Mouse (Mus musculus) neural tube, embryonic 15.5 days (tissue): ENCODE measurements around the gene Usp36. TPM values are rescaled to one million over a fixed set of nuclear protein-coding genes. Genes with fewer than 3 reads are reported as not detected.

Experiments
- ATAC-seq: fragments of 200-750 bp; cut with Nextera tagmentation; 2 replicates; pipeline ENCODE4 v1.8.0; 2017; ENCODE audit warnings: mild to moderate bottlenecking, moderate TSS enrichment, moderate library complexity; ENCODE audit not compliant: low FRiP score
- H3K27ac ChIP-seq: fragments of 300-500 bp; sonication (generic); replicated peaks from 2 replicates; pipeline ENCODE4 v1.5.1; 2015; ENCODE audit warnings: mild to moderate bottlenecking, inconsistent platforms
- H3K27me3 ChIP-seq: fragments of 300-500 bp; sonication (generic); replicated peaks from 2 replicates; pipeline ENCODE4 v1.6.1; 2015; ENCODE audit warnings: inconsistent platforms
- H3K36me3 ChIP-seq: fragments of 300-500 bp; sonication (generic); 2 replicates; pipeline ENCODE4 v1.6.1; 2015; ENCODE audit warnings: inconsistent platforms
- H3K4me1 ChIP-seq: fragments of 300-500 bp; sonication (generic); 2 replicates; pipeline ENCODE4 v1.6.1; 2015; ENCODE audit warnings: inconsistent platforms
- H3K4me2 ChIP-seq: fragments of 300-500 bp; sonication (generic); 2 replicates; pipeline ENCODE4 v1.6.1; 2015; ENCODE audit warnings: inconsistent platforms, mild to moderate bottlenecking, moderate library complexity
- H3K4me3 ChIP-seq: fragments of 300-500 bp; sonication (generic); replicated peaks from 2 replicates; pipeline ENCODE4 v1.5.1; 2015; ENCODE audit warnings: mild to moderate bottlenecking, inconsistent platforms
- H3K9ac ChIP-seq: fragments of 300-500 bp; sonication (generic); replicated peaks from 2 replicates; pipeline ENCODE4 v1.6.1; 2015; ENCODE audit warnings: mild to moderate bottlenecking, inconsistent platforms
- H3K9me3 ChIP-seq: fragments of 300-500 bp; sonication (generic); replicated peaks from 2 replicates; pipeline ENCODE4 v1.6.1; 2016; ENCODE audit warnings: inconsistent platforms
- WGBS: fragments of 180-500 bp; shearing (Covaris S2); methylation state at CpG from one replicate; pipeline ENCODE4 v1.1.7; 2015; ENCODE audit warnings: mixed read lengths; 5-methylcytosine and 5-hydroxymethylcytosine counted together
- polyA plus RNA-seq: library from polyadenylated mRNA; unstranded; fragments of >200 nt; fragmentation: Nextera tagmentation; extraction: Ambion mirVana; gene quantifications from 2 replicates; pipeline ENCODE4 v1.2.1, GENCODE M21; 2015

Gene Usp36
- polyA plus RNA-seq, 1 experiment from 2014 or later = 19.5 TPM

DNA sequence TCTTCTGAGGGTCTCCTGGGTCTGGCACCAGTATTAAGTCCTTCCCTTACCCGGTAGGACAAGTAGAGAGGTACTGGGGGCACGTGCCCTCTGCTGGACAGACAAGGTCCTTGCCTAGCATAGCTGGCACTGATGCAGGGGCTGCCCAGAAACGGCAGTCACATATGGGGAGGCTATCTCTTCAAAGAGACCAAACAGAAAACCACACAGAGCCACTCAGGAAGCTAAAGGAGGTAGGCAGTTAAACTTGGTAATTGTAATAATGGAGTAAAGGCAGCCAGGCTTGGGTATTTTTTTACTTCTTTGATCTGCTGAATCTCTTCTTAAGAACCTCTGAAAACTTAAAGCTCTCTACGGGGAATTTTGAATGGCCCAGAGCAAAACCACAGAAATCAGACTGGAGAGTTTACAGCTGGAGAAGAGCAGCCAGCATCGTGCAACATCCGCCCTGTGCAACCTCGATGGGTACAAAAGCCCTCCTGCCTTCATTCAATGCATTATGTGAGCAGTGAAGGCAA, 57.7 kb downstream of the Usp36 start:
- no peak overlapping the region for H3K4me3 ChIP-seq
- 0 out of 2 replicates have a peak overlapping the region, but pooled peaks have one; percentile 33 for H3K27ac ChIP-seq
- H3K27me3 ChIP-seq = no peaks in the 10 kb centered on the region
- peaks cover 17% of the 10 kb centered on the region for H3K4me1 ChIP-seq
- no peaks in the 10 kb centered on the region for H3K9me3 ChIP-seq
- no peak; the same call in 1 of the 2 replicates for ATAC-seq
- WGBS = 34% methylated on average over 7 of the region's 7 CpGs
- H3K4me2 ChIP-seq = no peak overlapping the region
- no peak overlapping the region for H3K9ac ChIP-seq
- H3K36me3 ChIP-seq = no peaks in the 10 kb centered on the region

DNA sequence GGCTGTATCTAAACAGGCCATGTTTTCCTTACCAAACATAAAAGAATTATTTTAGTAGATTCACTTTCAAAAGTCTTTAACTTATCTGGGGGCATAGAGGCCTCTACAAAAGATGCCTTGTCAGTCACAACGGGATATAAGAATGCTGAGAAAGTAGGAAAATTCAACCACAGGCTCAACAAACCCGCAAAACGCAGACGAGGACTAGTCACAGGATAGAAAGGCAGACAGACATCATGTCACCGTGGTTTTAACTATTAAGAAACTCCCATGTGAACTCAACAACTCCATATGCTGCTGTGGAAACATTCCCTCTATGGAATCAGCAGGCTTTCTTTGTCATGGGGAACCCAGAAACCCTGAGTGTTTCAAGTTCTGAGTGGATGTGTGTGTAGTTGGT, 60.1 kb downstream of the Usp36 start:
- Histone ChIP-seq H3K9ac (no peak overlapping the region), H3K4me2 (no peak overlapping the region), H3K4me1 (peaks cover 18% of the 10 kb centered on the region), H3K9me3 (no peaks in the 10 kb centered on the region), H3K36me3 (no peaks in the 10 kb centered on the region), H3K4me3 (no peak overlapping the region), H3K27me3 (no peaks in the 10 kb centered on the region), H3K27ac (no peak overlapping the region)
- 92% methylated on average over 5 of the region's 5 CpGs for WGBS
- no peak for ATAC-seq

DNA sequence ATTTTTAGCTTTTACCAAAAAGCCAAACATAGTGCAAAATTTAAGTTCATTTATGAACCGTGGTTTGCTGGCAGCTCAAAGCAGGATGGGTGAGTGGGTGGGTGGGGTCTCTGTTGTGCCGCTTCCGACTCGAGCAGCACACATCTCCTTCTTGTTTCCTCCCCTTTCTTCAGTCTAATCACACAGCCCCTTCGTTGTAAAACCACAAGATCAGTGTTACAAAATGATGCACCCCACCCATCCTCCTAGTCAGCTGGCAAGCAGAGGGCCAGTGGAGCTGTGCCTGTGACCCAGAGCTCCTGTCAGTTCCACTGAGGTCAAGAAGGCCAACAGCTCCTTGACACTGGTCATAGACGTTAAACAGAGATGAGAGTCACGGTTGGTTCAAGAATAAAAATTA, 62.4 kb downstream of the Usp36 start:
- no peak overlapping the region for H3K27ac ChIP-seq
- H3K9me3 ChIP-seq = no peaks in the 10 kb centered on the region
- no peak for ATAC-seq
- no peak overlapping the region for H3K4me3 ChIP-seq
- H3K36me3 ChIP-seq = no peaks in the 10 kb centered on the region
- peaks cover 16% of the 10 kb centered on the region for H3K4me1 ChIP-seq
- H3K4me2 ChIP-seq = no peak overlapping the region
- no peak overlapping the region for H3K9ac ChIP-seq
- no peaks in the 10 kb centered on the region for H3K27me3 ChIP-seq
- WGBS = 84% methylated on average over 7 of the region's 7 CpGs

DNA sequence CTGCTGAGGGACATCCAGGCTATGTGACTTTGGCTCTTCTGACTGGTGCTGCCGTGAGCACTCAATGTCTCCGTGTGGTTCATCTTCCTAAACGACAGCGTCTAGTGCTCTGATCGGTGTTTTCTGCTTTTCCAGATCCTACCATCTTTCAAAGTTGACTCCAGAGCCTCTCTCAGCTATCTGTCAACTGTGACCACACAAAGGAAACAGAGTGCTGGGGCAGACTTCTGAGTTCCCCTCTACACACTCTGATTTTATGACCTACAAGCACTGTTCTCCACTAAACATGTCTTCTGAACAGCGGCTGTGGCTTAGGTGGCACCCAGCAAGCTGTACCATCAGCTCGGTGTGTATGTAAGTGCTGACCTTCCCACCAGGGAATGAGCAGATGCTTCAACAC, 63.2 kb downstream of the Usp36 start:
- no peak overlapping the region for H3K4me2 ChIP-seq
- no peaks in the 10 kb centered on the region for H3K27me3 ChIP-seq
- 78% methylated on average over 7 of the region's 7 CpGs for WGBS
- no peaks in the 10 kb centered on the region for H3K9me3 ChIP-seq
- H3K4me3 ChIP-seq = no peak overlapping the region
- H3K27ac ChIP-seq = no peak overlapping the region
- H3K9ac ChIP-seq = no peak overlapping the region
- peaks cover 10% of the 10 kb centered on the region; the same call in 1 of the 2 replicates for H3K4me1 ChIP-seq
- H3K36me3 ChIP-seq = no peaks in the 10 kb centered on the region
- ATAC-seq = no peak

DNA sequence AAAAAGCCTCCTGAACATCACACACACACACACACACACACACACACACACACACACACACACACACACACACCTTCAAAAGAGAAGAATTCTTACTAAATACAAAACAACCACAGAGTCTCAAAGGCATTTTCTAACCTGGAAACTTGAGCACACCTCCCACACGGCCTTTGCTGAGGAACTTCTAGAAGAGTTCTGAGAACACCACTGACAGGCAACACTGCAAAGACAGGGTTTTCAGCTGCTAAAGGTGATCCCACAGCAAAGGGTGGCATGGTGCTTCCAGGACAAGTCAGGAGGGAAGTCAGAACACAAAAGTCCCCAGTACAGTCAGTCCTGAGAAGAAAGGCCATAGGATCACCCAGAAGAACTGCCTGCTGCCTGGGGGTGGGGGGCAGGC, 64.2 kb downstream of the Usp36 start:
- no peak for ATAC-seq
- H3K4me1 ChIP-seq = peaks cover 10% of the 10 kb centered on the region; the same call in 1 of the 2 replicates
- H3K9me3 ChIP-seq = no peaks in the 10 kb centered on the region
- no peak overlapping the region for H3K9ac ChIP-seq
- no peak overlapping the region for H3K4me2 ChIP-seq
- H3K27me3 ChIP-seq = no peaks in the 10 kb centered on the region
- no peak overlapping the region for H3K4me3 ChIP-seq
- WGBS = 82% methylated on average over 1 of the region's 1 CpGs
- H3K27ac ChIP-seq = no peak overlapping the region
- H3K36me3 ChIP-seq = no peaks in the 10 kb centered on the region

DNA sequence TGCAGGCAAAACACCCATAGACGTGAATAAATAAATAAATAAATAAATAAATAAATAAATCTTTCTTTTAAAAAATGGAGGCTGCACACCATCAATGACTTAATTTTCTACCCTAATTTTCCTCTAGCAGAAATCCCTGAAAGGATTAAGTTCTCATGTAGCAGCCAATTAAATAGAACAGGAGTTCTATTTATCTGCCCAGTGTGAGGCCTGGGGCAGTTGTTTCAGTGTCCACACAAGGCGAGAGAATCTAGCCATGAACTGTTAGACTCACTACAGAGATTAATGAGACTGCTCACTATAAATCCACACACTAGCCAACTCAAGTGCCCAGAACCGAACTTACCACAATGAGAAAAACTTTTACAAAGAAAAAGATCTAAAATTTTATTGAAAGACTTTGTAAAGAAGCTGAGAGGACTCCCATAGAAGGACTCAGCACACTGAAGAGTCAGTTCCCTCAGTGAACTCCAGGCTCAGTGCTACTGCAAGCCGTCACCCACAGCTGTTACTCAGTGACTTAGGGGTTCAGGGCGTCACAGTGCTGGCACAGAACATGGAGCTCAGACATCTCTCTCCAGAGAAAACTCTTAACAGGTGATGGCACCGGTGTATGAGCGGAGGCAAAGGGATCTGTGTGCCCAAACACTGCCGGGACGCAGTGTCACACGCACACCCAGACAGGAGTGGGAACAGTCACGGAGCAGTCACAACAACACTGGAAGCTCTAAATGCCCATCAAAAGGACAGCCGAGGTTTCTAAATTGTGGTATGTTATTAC, 64.8 kb downstream of the Usp36 start:
- H3K4me2 ChIP-seq = no peak overlapping the region
- H3K9ac ChIP-seq = no peak overlapping the region
- WGBS = 63% methylated on average over 12 of the region's 12 CpGs
- ATAC-seq = no peak
- no peak overlapping the region for H3K27ac ChIP-seq
- no peaks in the 10 kb centered on the region for H3K36me3 ChIP-seq
- H3K4me3 ChIP-seq = no peak overlapping the region
- H3K27me3 ChIP-seq = no peaks in the 10 kb centered on the region
- no peaks in the 10 kb centered on the region for H3K9me3 ChIP-seq
- H3K4me1 ChIP-seq = peaks cover 10% of the 10 kb centered on the region; the same call in 1 of the 2 replicates

DNA sequence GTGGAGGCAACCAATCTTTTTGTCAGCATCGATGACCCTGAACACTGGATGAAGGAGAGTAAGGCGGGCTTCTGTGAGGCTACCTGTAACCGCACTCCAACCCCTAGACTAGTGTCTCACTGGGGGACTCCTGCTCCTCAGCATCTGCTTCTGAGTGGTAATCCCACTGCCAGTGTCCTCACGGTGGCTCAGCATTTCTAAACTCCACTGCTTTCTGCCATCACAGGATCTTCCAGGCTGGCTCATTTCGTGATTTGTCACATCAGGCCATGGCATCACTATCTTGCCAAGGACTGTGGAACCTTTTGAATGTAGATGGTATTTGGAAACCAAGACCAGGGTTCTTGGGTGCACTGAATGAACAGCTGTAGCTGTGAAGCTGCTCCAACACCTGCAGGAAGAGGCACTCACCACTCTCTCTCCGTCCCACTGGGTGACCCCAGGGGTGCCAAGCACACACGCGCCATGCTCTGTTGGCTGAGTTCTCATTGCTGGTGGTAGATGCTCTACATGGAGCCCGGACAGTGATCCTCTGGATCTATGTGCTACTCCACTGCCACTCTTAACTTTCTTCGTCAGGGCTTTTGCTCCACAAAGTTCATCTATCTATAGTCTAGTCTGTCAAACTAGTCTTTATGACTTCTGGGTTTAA, 66.5 kb downstream of the Usp36 start:
- Histone ChIP-seq H3K36me3 (no peaks in the 10 kb centered on the region), H3K4me1 (peaks cover 7% of the 10 kb centered on the region; the same call in 1 of the 2 replicates), H3K9me3 (no peaks in the 10 kb centered on the region), H3K27me3 (no peaks in the 10 kb centered on the region), H3K4me2 (no peak overlapping the region), H3K9ac (no peak overlapping the region), H3K27ac (no peak overlapping the region), H3K4me3 (no peak overlapping the region)
- ATAC-seq = no peak
- WGBS = 88% methylated on average over 10 of the region's 10 CpGs

DNA sequence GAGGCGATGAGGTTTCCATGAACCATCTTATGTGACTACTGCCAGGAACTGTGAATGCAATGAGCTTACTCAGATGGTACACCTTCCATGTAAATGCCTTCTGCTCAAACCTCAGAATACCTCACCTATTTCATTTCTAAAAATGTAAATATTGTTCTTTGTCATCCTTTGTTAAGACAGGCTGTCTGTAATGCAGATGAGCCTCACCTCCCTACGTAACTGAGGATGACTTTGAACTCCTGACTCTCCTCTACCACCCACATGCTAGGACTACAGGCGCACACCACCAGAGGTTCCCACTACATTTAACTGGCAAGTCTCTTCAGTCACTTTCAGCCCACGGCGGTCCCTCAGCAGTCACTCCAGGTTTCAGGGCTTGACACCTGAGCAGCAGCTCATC, 67.1 kb downstream of the Usp36 start:
- no peak for ATAC-seq
- H3K9ac ChIP-seq = no peak overlapping the region
- H3K4me2 ChIP-seq = no peak overlapping the region
- no peaks in the 10 kb centered on the region for H3K9me3 ChIP-seq
- H3K27ac ChIP-seq = no peak overlapping the region
- no peak overlapping the region for H3K4me3 ChIP-seq
- H3K36me3 ChIP-seq = no peaks in the 10 kb centered on the region
- H3K4me1 ChIP-seq = peaks cover 7% of the 10 kb centered on the region; the same call in 1 of the 2 replicates
- H3K27me3 ChIP-seq = no peaks in the 10 kb centered on the region
- WGBS = 84% methylated on average over 5 of the region's 5 CpGs

DNA sequence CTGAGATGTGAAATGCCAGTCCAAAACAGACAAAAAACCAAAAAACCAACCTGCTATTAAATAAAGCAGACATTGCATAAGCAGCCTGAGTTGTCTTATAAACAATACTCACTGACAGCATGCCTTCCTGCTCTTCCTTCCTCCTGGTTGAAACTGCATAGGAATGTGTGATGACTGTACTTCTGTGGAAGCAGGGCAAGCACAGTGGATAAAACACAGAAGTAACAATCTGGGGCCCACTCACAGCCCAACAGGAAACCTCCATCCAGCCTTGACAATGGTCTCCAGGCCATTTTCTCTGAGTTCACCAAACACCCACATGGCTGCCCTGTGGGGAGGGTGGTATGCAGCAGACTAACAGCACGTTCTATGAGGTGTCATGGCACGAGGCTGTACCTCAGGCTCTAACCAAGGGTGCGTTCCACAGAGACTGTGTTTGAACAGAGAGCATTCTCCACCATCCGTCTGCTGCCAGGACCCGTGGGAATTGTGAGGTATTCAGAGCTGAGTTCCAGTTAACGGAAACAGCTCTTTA, 67.6 kb downstream of the Usp36 start:
- Histone ChIP-seq H3K4me1 (peaks cover 7% of the 10 kb centered on the region; the same call in 1 of the 2 replicates), H3K4me2 (no peak overlapping the region), H3K4me3 (no peak overlapping the region), H3K36me3 (no peaks in the 10 kb centered on the region), H3K9ac (no peak overlapping the region), H3K9me3 (no peaks in the 10 kb centered on the region), H3K27ac (no peak overlapping the region), H3K27me3 (no peaks in the 10 kb centered on the region)
- WGBS = 58% methylated on average over 6 of the region's 6 CpGs
- ATAC-seq = no peak

DNA sequence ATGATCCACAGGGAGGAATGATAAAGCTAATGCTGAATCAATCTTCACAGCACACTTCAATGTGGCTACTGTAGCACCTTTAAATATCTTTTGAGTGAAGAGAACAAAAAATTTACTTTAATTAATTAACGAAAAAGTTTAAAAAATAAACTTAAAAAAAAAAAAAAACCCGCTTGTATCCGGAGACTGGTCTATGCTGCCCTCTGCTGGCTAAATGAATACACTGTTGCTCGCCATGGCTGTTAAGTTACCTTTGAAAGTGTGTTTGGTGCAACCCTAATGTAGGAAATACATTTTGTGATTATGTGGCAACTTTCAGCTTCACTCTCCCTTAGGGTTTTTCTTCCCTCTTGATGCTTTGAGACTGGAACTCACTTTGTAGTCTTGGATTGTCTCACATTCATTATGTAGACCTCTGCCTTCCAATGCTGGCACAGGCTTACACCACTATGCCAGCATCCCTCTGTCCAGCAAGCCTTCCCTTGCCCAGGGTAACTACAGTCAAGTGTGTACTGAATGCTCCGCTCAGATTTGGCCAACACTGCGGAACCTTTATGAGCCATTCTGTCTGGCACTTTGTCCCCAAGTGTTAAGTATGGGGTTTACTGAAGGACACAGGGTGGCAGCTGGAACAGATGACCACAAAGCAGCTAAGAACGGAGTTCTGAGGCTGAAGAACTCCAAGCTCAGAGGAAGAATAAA, 69.3 kb downstream of the Usp36 start:
- Histone ChIP-seq H3K9ac (no peak overlapping the region), H3K27me3 (no peaks in the 10 kb centered on the region), H3K4me1 (no peaks in the 10 kb centered on the region), H3K9me3 (no peaks in the 10 kb centered on the region), H3K4me2 (no peak overlapping the region), H3K36me3 (no peaks in the 10 kb centered on the region), H3K27ac (no peak overlapping the region), H3K4me3 (no peak overlapping the region)
- no peak for ATAC-seq
- 19% methylated on average over 7 of the region's 7 CpGs for WGBS

DNA sequence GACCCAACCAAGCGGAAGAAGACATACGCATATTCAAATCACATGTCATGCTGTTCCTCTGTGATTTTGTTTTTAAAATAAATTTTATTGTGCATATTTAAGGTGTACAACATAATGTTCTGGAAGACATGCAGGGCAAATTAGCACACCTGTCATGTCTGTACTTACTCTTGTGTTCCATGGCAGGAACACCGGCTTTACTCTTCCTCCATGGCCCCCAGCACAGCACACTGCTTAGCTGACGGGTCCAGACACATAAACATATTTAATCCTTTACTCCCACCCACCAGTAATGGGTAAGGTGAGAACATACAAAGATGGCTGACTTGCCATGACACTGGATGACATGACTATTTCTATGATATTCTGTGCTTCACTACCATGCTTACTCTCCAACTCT, 71.0 kb downstream of the Usp36 start:
- Histone ChIP-seq H3K4me1 (no peaks in the 10 kb centered on the region), H3K9ac (no peak overlapping the region), H3K27ac (no peak overlapping the region), H3K4me3 (no peak overlapping the region), H3K4me2 (no peak overlapping the region), H3K27me3 (no peaks in the 10 kb centered on the region), H3K36me3 (no peaks in the 10 kb centered on the region), H3K9me3 (no peaks in the 10 kb centered on the region)
- WGBS = 89% methylated on average over 4 of the region's 4 CpGs
- ATAC-seq = no peak
